Mouse (Mus musculus): ENCODE data around the gene Amn1.
"Not testable (repeated sequence)": the region's sequence is repeated elsewhere in the genome, so short reads cannot be mapped to it uniquely, and the experiment has no call there.

The Amn1 gene

GRCm38 (mm10) chr6:149188041-149188924 is at the start of gene Amn1:
Amn1 (minus strand) TSS chr6:149188712.
- CTCF ChIA-PET = interaction anchor here (0.7 kb wide), 2 partner anchors 136 to 239 kb away, joined by 3 read pairs; no protein-coding TSS in a partner anchor

GRCm38 (mm10) chr6:149236807-149237206 is 48.3 kb upstream of the Amn1 start:
- CTCF ChIA-PET = no interaction called here

GRCm38 (mm10) chr6:149233918-149234317 is 45.4 kb upstream of the Amn1 start:
- CTCF ChIA-PET = no interaction called here

- CTCF ChIA-PET = no interaction called here
Observed at GRCm38 (mm10) chr6:149224751-149225150, 36.2 kb upstream of the Amn1 start.

- CTCF ChIA-PET = no interaction called here
Observed at GRCm38 (mm10) chr6:149221296-149221695, 32.8 kb upstream of the Amn1 start.

GRCm38 (mm10) chr6:149198572-149198971 is 10.1 kb upstream of the Amn1 start:
- CTCF ChIA-PET = no interaction called here

- CTCF ChIA-PET = no interaction called here
Observed at GRCm38 (mm10) chr6:149197116-149197515, 8.6 kb upstream of the Amn1 start.

- CTCF ChIA-PET = interaction anchor here (0.9 kb wide), 1 partner anchor 181 kb away, joined by 3 read pairs; no protein-coding TSS in a partner anchor
Observed at GRCm38 (mm10) chr6:149193276-149193905, 4.9 kb upstream of the Amn1 start.

- CTCF ChIA-PET = not testable (repeated sequence)
Observed at GRCm38 (mm10) chr6:149191951-149192350, 3.4 kb upstream of the Amn1 start.

- CTCF ChIA-PET = interaction anchor here (0.7 kb wide), 1 partner anchor 137 kb away, joined by 3 read pairs; no protein-coding TSS in a partner anchor
Observed at GRCm38 (mm10) chr6:149189340-149189922, 919 bp upstream of the Amn1 start.

- CTCF ChIA-PET = interaction anchor here (0.7 kb wide), 1 partner anchor 136 kb away, joined by 3 read pairs; no protein-coding TSS in a partner anchor
Observed at GRCm38 (mm10) chr6:149188925-149189257, 379 bp upstream of the Amn1 start.

- CTCF ChIA-PET = no interaction called here
Observed at GRCm38 (mm10) chr6:149187371-149187770, 1.1 kb downstream of the Amn1 start.

GRCm38 (mm10) chr6:149184007-149184406 is 4.5 kb downstream of the Amn1 start:
- CTCF ChIA-PET = no interaction called here

- CTCF ChIA-PET = no interaction called here
Observed at GRCm38 (mm10) chr6:149179064-149179463, 9.4 kb downstream of the Amn1 start.

- CTCF ChIA-PET = no interaction called here
Observed at GRCm38 (mm10) chr6:149174932-149175570, 13.5 kb downstream of the Amn1 start.

- CTCF ChIA-PET = no interaction called here
Observed at GRCm38 (mm10) chr6:149173831-149174625, 14.5 kb downstream of the Amn1 start.

GRCm38 (mm10) chr6:149169965-149170364 is 18.5 kb downstream of the Amn1 start:
- CTCF ChIA-PET = not testable (repeated sequence)

- CTCF ChIA-PET = no interaction called here
Observed at GRCm38 (mm10) chr6:149168436-149168835, 20.1 kb downstream of the Amn1 start.

GRCm38 (mm10) chr6:149167672-149168071 is 20.8 kb downstream of the Amn1 start:
- CTCF ChIA-PET = no interaction called here

GRCm38 (mm10) chr6:149167038-149167437 is 21.5 kb downstream of the Amn1 start:
- CTCF ChIA-PET = not testable (repeated sequence)

GRCm38 (mm10) chr6:149155031-149155841 is 33.3 kb downstream of the Amn1 start:
- CTCF ChIA-PET = no interaction called here

Measured in spleen, embryonic (tissue).